Comparison of ENCODE assay signal across 8 mouse cellular contexts in genomic region chr7:29067758-29068157, GRCm38 (mm10). TPM values are rescaled to one million over a fixed set of nuclear protein-coding genes. Genes with fewer than 3 reads are reported as not detected.
DNase-seq lines count a peak whose midpoint lies in the region; ATAC-seq and TF ChIP-seq lines count a peak whose summit lies in the region.

No protein-coding gene starts in this region.

- no peak for TF ChIP-seq EP300 in ES-Bruce4 (IDR thresholded peaks at IDR 0.05; ENCODE audit: insufficient read depth, low read depth, low read length)

- TF ChIP-seq POLR2A in ES-Bruce4 (IDR thresholded peaks at IDR 0.05; ENCODE audit: insufficient read depth, low read length) = no peak

- WGBS in forebrain, embryonic 10.5 days = 6% methylated on average over 15 of the region's 15 CpGs
- WGBS in forebrain, embryonic 11.5 days = 9% methylated on average over 15 of the region's 15 CpGs
- 7% methylated on average over 15 of the region's 15 CpGs for WGBS in intestine, postnatal 0 days
- WGBS in lung, embryonic 15.5 days = 8% methylated on average over 15 of the region's 15 CpGs
- 10% methylated on average over 15 of the region's 15 CpGs for WGBS in midbrain, embryonic 15.5 days

- peak overlapping the region; percentile 16 for H3K4me3 ChIP-seq in forebrain, embryonic 10.5 days
- H3K4me3 ChIP-seq in forebrain, embryonic 11.5 days (ENCODE audit: low read depth, low read length) = no peak overlapping the region
- H3K4me3 ChIP-seq in ES-Bruce4 (ENCODE audit: low read depth, low read length) = peak overlapping the region; percentile 2; the same call in 1 of the 2 replicates
- H3K4me3 ChIP-seq in intestine, postnatal 0 days (ENCODE audit: low read depth, low read length) = no peak overlapping the region
- no peak overlapping the region for H3K4me3 ChIP-seq in lung, embryonic 15.5 days
- H3K4me3 ChIP-seq in midbrain, embryonic 15.5 days = no peak overlapping the region

- no peak for TF ChIP-seq CTCF in ES-Bruce4 (IDR thresholded peaks at IDR 0.05; ENCODE audit: low read depth, low read length)
- TF ChIP-seq CTCF in intestine, postnatal 0 days (IDR thresholded peaks at IDR 0.05; ENCODE audit: low read depth) = no peak

- H3K27ac ChIP-seq in forebrain, embryonic 10.5 days = no peak overlapping the region
- no peak overlapping the region for H3K27ac ChIP-seq in forebrain, embryonic 11.5 days (ENCODE audit: low read depth, low read length)
- no peak overlapping the region for H3K27ac ChIP-seq in ES-Bruce4 (ENCODE audit: insufficient read depth, low read length)
- no peak overlapping the region for H3K27ac ChIP-seq in intestine, postnatal 0 days (ENCODE audit: low read depth, low read length)
- no peak overlapping the region for H3K27ac ChIP-seq in lung, embryonic 15.5 days
- H3K27ac ChIP-seq in midbrain, embryonic 15.5 days = no peak overlapping the region

- peaks cover 70% of the 10 kb centered on the region for H3K27me3 ChIP-seq in forebrain, embryonic 10.5 days (ENCODE audit: poor library complexity, severe bottlenecking)
- peaks cover 4% of the 10 kb centered on the region; the same call in 1 of the 2 replicates for H3K27me3 ChIP-seq in forebrain, embryonic 11.5 days (ENCODE audit: control insufficient read depth, insufficient read depth, low read length)
- H3K27me3 ChIP-seq in ES-Bruce4 (ENCODE audit: control insufficient read depth, insufficient read depth, low read length, poor library complexity, severe bottlenecking) = no peaks in the 10 kb centered on the region
- H3K27me3 ChIP-seq in intestine, postnatal 0 days (replicated peaks; ENCODE audit: control insufficient read depth, insufficient read depth, low read length) = peaks cover 4% of the 10 kb centered on the region
- H3K27me3 ChIP-seq in lung, embryonic 15.5 days = peaks cover 24% of the 10 kb centered on the region
- 0 out of 2 replicates have a peak, but pooled peaks cover 3% of the 10 kb centered on the region for H3K27me3 ChIP-seq in midbrain, embryonic 15.5 days (replicated peaks)

- no peak overlapping the region for H3K9ac ChIP-seq in forebrain, embryonic 11.5 days (ENCODE audit: low read length)
- H3K9ac ChIP-seq in ES-Bruce4 (ENCODE audit: low read depth, poor library complexity, severe bottlenecking) = no peak overlapping the region
- no peak overlapping the region for H3K9ac ChIP-seq in intestine, postnatal 0 days (ENCODE audit: low read depth, low read length)
- H3K9ac ChIP-seq in lung, embryonic 15.5 days = no peak overlapping the region
- H3K9ac ChIP-seq in midbrain, embryonic 15.5 days = no peak overlapping the region

- peaks cover 9% of the 10 kb centered on the region; the same call in 1 of the 2 replicates for H3K9me3 ChIP-seq in forebrain, embryonic 10.5 days
- H3K9me3 ChIP-seq in forebrain, embryonic 11.5 days (ENCODE audit: control insufficient read depth, low read length) = no peaks in the 10 kb centered on the region
- no peaks in the 10 kb centered on the region for H3K9me3 ChIP-seq in ES-Bruce4 (replicated peaks; ENCODE audit: control insufficient read depth, insufficient read depth, low read length, poor library complexity, severe bottlenecking)
- H3K9me3 ChIP-seq in intestine, postnatal 0 days (ENCODE audit: control insufficient read depth) = no peaks in the 10 kb centered on the region
- no peaks in the 10 kb centered on the region for H3K9me3 ChIP-seq in lung, embryonic 15.5 days
- no peaks in the 10 kb centered on the region for H3K9me3 ChIP-seq in midbrain, embryonic 15.5 days

- peaks cover 39% of the 10 kb centered on the region for H3K4me1 ChIP-seq in forebrain, embryonic 10.5 days
- peaks cover 7% of the 10 kb centered on the region; the same call in 1 of the 2 replicates for H3K4me1 ChIP-seq in forebrain, embryonic 11.5 days (replicated peaks; ENCODE audit: control insufficient read depth, insufficient read depth, low read length)
- H3K4me1 ChIP-seq in ES-Bruce4 (ENCODE audit: control insufficient read depth, insufficient read depth, low read length) = peaks cover 4% of the 10 kb centered on the region
- H3K4me1 ChIP-seq in intestine, postnatal 0 days (replicated peaks; ENCODE audit: control insufficient read depth, insufficient read depth, low read length) = 0 out of 2 replicates have a peak, but pooled peaks cover 4% of the 10 kb centered on the region
- peaks cover 10% of the 10 kb centered on the region for H3K4me1 ChIP-seq in lung, embryonic 15.5 days
- peaks cover 22% of the 10 kb centered on the region for H3K4me1 ChIP-seq in midbrain, embryonic 15.5 days

- no peak overlapping the region for H3K4me2 ChIP-seq in forebrain, embryonic 11.5 days (ENCODE audit: low read depth, low read length, severe bottlenecking)
- peak overlapping the region; percentile 43 for H3K4me2 ChIP-seq in intestine, postnatal 0 days (replicated peaks; ENCODE audit: low read depth)
- H3K4me2 ChIP-seq in lung, embryonic 15.5 days = no peak overlapping the region
- H3K4me2 ChIP-seq in midbrain, embryonic 15.5 days = no peak overlapping the region

- no peak for DNase-seq in forebrain, embryonic 10.5 days (ENCODE audit: extremely low spot score, low spot score)
- DNase-seq in forebrain, embryonic 11.5 days (ENCODE audit: low spot score) = no peak
- DNase-seq in left cerebral cortex, adult 18-20 months (ENCODE audit: low spot score in 2 of 2) = no peak
- DNase-seq in adrenal gland, adult 8-10 months = no peak

- ATAC-seq in forebrain, embryonic 11.5 days (replicated peaks; ENCODE audit: low FRiP score) = no peak
- peak; percentile 44; the same call in 1 of the 2 replicates for ATAC-seq in intestine, postnatal 0 days
- peak; percentile 28; the same call in 1 of the 2 replicates for ATAC-seq in lung, embryonic 15.5 days (ENCODE audit: borderline replicate concordance, extremely low read depth, low FRiP score, low TSS enrichment)
- no peak for ATAC-seq in midbrain, embryonic 15.5 days (replicated peaks)

- H3K36me3 ChIP-seq in forebrain, embryonic 10.5 days (replicated peaks) = no peaks in the 10 kb centered on the region
- H3K36me3 ChIP-seq in forebrain, embryonic 11.5 days (ENCODE audit: control insufficient read depth, insufficient read depth, low read length) = no peaks in the 10 kb centered on the region
- no peaks in the 10 kb centered on the region; the same call in 1 of the 2 replicates for H3K36me3 ChIP-seq in ES-Bruce4 (ENCODE audit: control insufficient read depth, insufficient read depth, low read length, poor library complexity, severe bottlenecking)
- no peaks in the 10 kb centered on the region for H3K36me3 ChIP-seq in intestine, postnatal 0 days (ENCODE audit: control insufficient read depth, insufficient read depth)
- no peaks in the 10 kb centered on the region for H3K36me3 ChIP-seq in lung, embryonic 15.5 days
- H3K36me3 ChIP-seq in midbrain, embryonic 15.5 days (replicated peaks) = no peaks in the 10 kb centered on the region

RNA-seq across cellular contexts. Expression of gene Ryr1, which starts 57.2 kb away (rescaled TPM):
- 1.0 and 1.2 TPM in 2 replicates for polyA plus RNA-seq in forebrain, embryonic 10.5 days (2016; fragmentation: Nextera tagmentation; extraction: Ambion mirVana)
- polyA plus RNA-seq in forebrain, embryonic 11.5 days (2014; fragmentation: Nextera tagmentation; extraction: Ambion mirVana) = 0.68 and 1.2 TPM in 2 replicates
- polyA plus RNA-seq in ES-Bruce4 (2011; ENCODE audit: insufficient read depth, insufficient read length, low read depth, missing spikeins) = 8.4 and 10.3 TPM in 2 replicates
- 0.43 and 0.63 TPM in 2 replicates for polyA plus RNA-seq in intestine, postnatal 0 days (2015; fragmentation: Nextera tagmentation; extraction: Ambion mirVana)
- 0.19 and 0.24 TPM in 2 replicates for polyA plus RNA-seq in lung, embryonic 15.5 days (2015; fragmentation: Nextera tagmentation; extraction: Ambion mirVana)
- 1 to 10 TPM; 6.5 to 8.9 TPM for total RNA-seq in left cerebral cortex, adult 18-20 months (2021)
- 11.8 and 12.4 TPM in 2 replicates for polyA plus RNA-seq in midbrain, embryonic 15.5 days (2015; fragmentation: Nextera tagmentation; extraction: Ambion mirVana)
- total RNA-seq in adrenal gland, adult 8-10 months (2022) = under 1 TPM; 0.17 to 0.25 (median 0.22) TPM

Comparison
In these comparisons a context has a peak if more than half of its experiments do, and no peak if none do; other contexts are left out.
1. H3K4me3 ChIP-seq: peak in forebrain, embryonic 10.5 days (single experiment) and ES-Bruce4 (single experiment); none in forebrain, embryonic 11.5 days (single experiment), intestine, postnatal 0 days (single experiment), lung, embryonic 15.5 days (single experiment) and midbrain, embryonic 15.5 days (single experiment).
2. ATAC-seq: peak in intestine, postnatal 0 days (single experiment) and lung, embryonic 15.5 days (single experiment); none in forebrain, embryonic 11.5 days (single experiment) and midbrain, embryonic 15.5 days (single experiment).